Mouse (Mus musculus) ES-Bruce4 (cell line): ENCODE results near the gene Usp11. TPM values are rescaled to one million over a fixed set of nuclear protein-coding genes. Genes with fewer than 3 reads are reported as not detected.

Source experiments
- H3K27ac ChIP-seq: 2 replicates; pipeline ENCODE4 v1.5.1; 2012; ENCODE audit warnings: low read length, inconsistent platforms; ENCODE audit not compliant: insufficient read depth
- H3K27me3 ChIP-seq: 2 replicates; pipeline ENCODE4 v1.6.1; 2012; ENCODE audit warnings: mild to moderate bottlenecking, low read length, inconsistent platforms; ENCODE audit not compliant: control insufficient read depth, poor library complexity, insufficient read depth, severe bottlenecking
- H3K36me3 ChIP-seq: 2 replicates; pipeline ENCODE4 v1.6.1; 2012; ENCODE audit warnings: inconsistent platforms, mild to moderate bottlenecking, low read length, moderate library complexity; ENCODE audit not compliant: control insufficient read depth, poor library complexity, insufficient read depth, severe bottlenecking
- H3K4me1 ChIP-seq: one replicate; pipeline ENCODE4 v1.8.1; 2011; ENCODE audit warnings: low read length; ENCODE audit not compliant: control insufficient read depth, insufficient read depth
- H3K4me3 ChIP-seq: 2 replicates; pipeline ENCODE4 v1.5.1; 2011; ENCODE audit warnings: low read depth, mild to moderate bottlenecking, low read length
- H3K9ac ChIP-seq: 2 replicates; pipeline ENCODE4 v1.6.1; 2012; ENCODE audit warnings: low read depth, mild to moderate bottlenecking, inconsistent platforms; ENCODE audit not compliant: poor library complexity, severe bottlenecking
- H3K9me3 ChIP-seq: replicated peaks from 2 replicates; pipeline ENCODE4 v1.6.1; 2012; ENCODE audit warnings: mild to moderate bottlenecking, low read length, inconsistent platforms; ENCODE audit not compliant: control insufficient read depth, poor library complexity, insufficient read depth, severe bottlenecking
- CTCF ChIP-seq: IDR thresholded peaks from one replicate; pipeline ENCODE4 v1.8.1; 2011; ENCODE audit warnings: low read depth, low read length
- EP300 ChIP-seq: IDR thresholded peaks from 2 replicates; pipeline ENCODE4 v1.6.1; 2011; ENCODE audit warnings: low read depth, low read length; ENCODE audit not compliant: insufficient read depth
- POLR2A ChIP-seq: IDR thresholded peaks from one replicate; pipeline ENCODE4 v1.8.1; 2011; ENCODE audit warnings: low read length; ENCODE audit not compliant: insufficient read depth
- polyA plus RNA-seq: library from polyadenylated mRNA; stranded (reverse); fragments of >200 nt; gene quantifications from 2 replicates; pipeline ENCODE4 v1.2.4, GENCODE M21; 2011; ENCODE audit warnings: low read depth; ENCODE audit not compliant: missing spikeins, insufficient read depth, insufficient read length

Gene Usp11
- polyA plus RNA-seq: 50.9 and 52.2 TPM in 2 replicates

DNA sequence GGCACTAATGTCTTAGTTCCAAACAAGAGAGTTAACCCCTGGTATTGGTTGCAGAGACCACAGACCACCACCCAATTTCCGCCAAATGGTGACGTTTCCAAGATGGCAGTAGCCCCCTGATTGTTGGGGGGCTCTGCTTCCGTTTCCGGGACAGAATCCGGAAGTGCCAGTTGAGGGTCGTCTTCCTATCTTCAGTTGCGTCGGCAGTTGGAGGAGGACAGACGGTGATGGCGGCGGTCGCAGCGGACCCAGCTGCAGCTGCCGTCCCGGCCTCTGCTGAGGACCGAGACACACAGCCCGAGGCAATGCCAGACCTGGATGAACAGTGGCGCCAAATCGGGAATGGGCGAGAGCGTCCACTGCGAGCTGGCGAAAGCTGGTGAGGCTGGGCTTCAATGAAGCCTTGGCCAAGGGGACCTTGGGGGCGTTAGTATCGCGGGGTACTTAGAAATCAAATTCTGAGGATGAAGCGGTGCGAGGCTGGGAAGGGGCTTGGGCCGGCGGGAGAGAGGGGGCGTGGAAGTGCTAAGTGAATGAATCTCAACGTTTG lies at the start of gene Usp11:
TSS of gene Usp11 (plus strand) at position 166 of the 550 bp plus-strand sequence.
- H3K4me3 ChIP-seq: peak within 1 kb of the TSS; percentile 100
- peak within 1 kb of the TSS; percentile 70 for H3K9ac ChIP-seq
- H3K4me1 ChIP-seq: no peaks in the 10 kb centered on the region
- peak; percentile 56 for TF ChIP-seq POLR2A
- TF ChIP-seq CTCF: no peak
- no peaks in the 10 kb centered on the region; the same call in 1 of the 2 replicates for H3K36me3 ChIP-seq
- no peaks in the 10 kb centered on the region for H3K27me3 ChIP-seq
- no peaks in the 10 kb centered on the region for H3K9me3 ChIP-seq
- peak within 1 kb of the TSS; percentile 86 for H3K27ac ChIP-seq

DNA sequence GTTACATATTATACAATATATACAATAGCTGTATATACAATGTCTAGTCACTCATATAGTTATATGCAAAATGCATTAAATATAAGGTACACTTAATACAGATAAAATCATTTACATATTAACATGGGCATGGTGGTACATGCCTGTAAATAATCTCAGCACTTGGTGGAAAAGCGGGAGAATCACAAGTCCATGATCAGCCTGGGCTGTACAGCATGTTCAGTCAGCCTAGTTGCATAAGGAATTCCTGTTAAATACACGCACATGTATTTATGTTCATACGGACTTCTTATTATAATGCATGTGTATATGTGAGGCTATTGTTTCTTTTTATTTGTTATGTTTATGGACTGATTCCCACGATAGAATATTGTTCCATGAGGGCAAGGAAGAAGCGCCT lies 46.1 kb upstream of the Usp11 start:
- Histone ChIP-seq H3K9ac (no peak overlapping the region), H3K27me3 (no peaks in the 10 kb centered on the region), H3K9me3 (no peaks in the 10 kb centered on the region), H3K36me3 (no peaks in the 10 kb centered on the region), H3K27ac (no peak overlapping the region), H3K4me3 (peak overlapping the region; percentile 60), H3K4me1 (no peaks in the 10 kb centered on the region)
- TF ChIP-seq CTCF: no peak
- TF ChIP-seq EP300: no peak
- no peak for TF ChIP-seq POLR2A

GRCm38 (mm10) chrX:20658026-20658652 lies 45.6 kb upstream of the Usp11 start, which contains the start of gene Uba1:
TSS of gene Uba1 (plus strand) at chrX:20658326.
- no peaks in the 10 kb centered on the region for H3K27me3 ChIP-seq
- no peaks in the 10 kb centered on the region for H3K36me3 ChIP-seq
- H3K27ac ChIP-seq: peak within 1 kb of the TSS; percentile 29; the same call in 1 of the 2 replicates
- H3K9ac ChIP-seq: peak within 1 kb of the TSS; percentile 60
- no peaks in the 10 kb centered on the region for H3K4me1 ChIP-seq
- TF ChIP-seq EP300 (no peak), POLR2A (peak; percentile 60), CTCF (no peak)
- H3K4me3 ChIP-seq: peak within 1 kb of the TSS; percentile 81
- H3K9me3 ChIP-seq: no peaks in the 10 kb centered on the region

DNA sequence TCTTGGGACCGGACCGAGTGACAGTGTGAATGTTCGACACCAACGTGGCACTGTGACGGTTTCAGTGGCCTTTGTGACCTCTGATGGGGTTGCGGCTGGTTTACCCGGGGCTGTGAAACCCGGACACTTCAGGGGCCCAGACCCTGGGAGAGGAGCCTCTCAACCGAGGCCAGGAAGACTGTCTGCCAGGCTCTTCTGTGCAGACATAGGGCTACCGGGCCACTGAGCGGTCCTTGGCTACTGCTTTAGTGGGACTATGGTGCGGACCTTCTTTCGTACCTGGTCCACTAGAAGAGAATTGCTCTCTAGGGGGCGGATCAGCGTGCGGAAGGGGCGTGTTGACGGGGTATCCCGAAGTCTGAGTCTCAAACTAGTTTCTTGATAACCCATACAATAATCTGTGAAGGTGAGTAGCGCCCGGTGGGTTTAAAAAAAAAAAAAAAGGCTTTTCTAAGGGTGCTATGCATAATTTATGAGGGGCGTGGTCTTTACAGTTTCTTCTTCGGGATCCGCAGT lies 44.8 kb upstream of the Usp11 start:
- Histone ChIP-seq H3K9me3 (no peaks in the 10 kb centered on the region), H3K4me3 (peak overlapping the region; percentile 81), H3K4me1 (no peaks in the 10 kb centered on the region), H3K36me3 (no peaks in the 10 kb centered on the region), H3K27me3 (no peaks in the 10 kb centered on the region), H3K27ac (no peak overlapping the region), H3K9ac (peak overlapping the region; percentile 60)
- no peak for TF ChIP-seq POLR2A
- no peak for TF ChIP-seq CTCF
- no peak for TF ChIP-seq EP300

DNA sequence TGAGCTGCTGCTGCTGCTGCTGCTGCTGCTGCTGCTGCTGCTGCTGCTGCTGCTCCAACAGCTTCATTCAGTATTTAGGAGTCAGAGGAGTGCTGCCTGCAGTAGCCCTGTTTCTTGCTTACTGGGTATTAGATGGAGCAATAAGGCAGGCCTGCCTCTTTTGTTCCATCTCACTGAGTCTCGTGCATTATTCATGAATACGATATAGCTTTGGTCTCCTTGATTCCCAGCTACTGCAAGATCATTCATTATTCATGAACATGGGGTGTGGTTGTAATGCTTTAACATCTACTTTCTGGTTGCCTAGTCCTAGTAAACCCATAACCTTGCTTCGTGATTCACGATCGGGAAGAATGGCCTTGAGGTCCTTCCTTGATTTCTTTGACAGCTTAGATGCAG lies 41.4 kb upstream of the Usp11 start:
- Histone ChIP-seq H3K27me3 (no peaks in the 10 kb centered on the region), H3K9me3 (no peaks in the 10 kb centered on the region), H3K27ac (peak overlapping the region; percentile 76), H3K36me3 (peaks cover 16% of the 10 kb centered on the region), H3K4me1 (no peaks in the 10 kb centered on the region), H3K4me3 (no peak overlapping the region), H3K9ac (no peak overlapping the region)
- no peak for TF ChIP-seq CTCF

- no peaks in the 10 kb centered on the region for H3K9me3 ChIP-seq
- H3K27ac ChIP-seq: peak overlapping the region; percentile 82
- H3K4me1 ChIP-seq: no peaks in the 10 kb centered on the region
- no peaks in the 10 kb centered on the region for H3K27me3 ChIP-seq
- TF ChIP-seq POLR2A (no peak), CTCF (no peak), EP300 (no peak)
- peak overlapping the region; percentile 85 for H3K4me3 ChIP-seq
- peak overlapping the region; percentile 76 for H3K9ac ChIP-seq
- H3K36me3 ChIP-seq: peaks cover 22% of the 10 kb centered on the region
Measured at GRCm38 (mm10) chrX:20662716-20663443, 40.8 kb upstream of the Usp11 start.
